Mouse (Mus musculus) bone marrow, adult 2 months (tissue): ENCODE measurements around the gene Ggn. TPM values are rescaled to one million over a fixed set of nuclear protein-coding genes. Genes with fewer than 3 reads are reported as not detected.
"Not testable (repeated sequence)": the region's sequence is repeated elsewhere in the genome, so short reads cannot be mapped to it uniquely, and the experiment has no call there.

Source experiments
- H3K27ac ChIP-seq: fragments of 200-500 bp; 2 replicates; pipeline ENCODE4 v1.5.1; 2012; ENCODE audit warnings: low read depth, mild to moderate bottlenecking, control low read depth, inconsistent platforms, low read length; ENCODE audit not compliant: control insufficient read depth, poor library complexity, insufficient read depth
- H3K4me1 ChIP-seq: fragments of 200-500 bp; 2 replicates; pipeline ENCODE4 v1.6.1; 2011; ENCODE audit warnings: low read length; ENCODE audit not compliant: control insufficient read depth, insufficient read depth
- H3K4me3 ChIP-seq: fragments of 200-500 bp; replicated peaks from 2 replicates; pipeline ENCODE3; 2011; ENCODE audit warnings: mild to moderate bottlenecking, low read depth, low read length, control low read depth; ENCODE audit not compliant: control insufficient read depth
- CTCF ChIP-seq: fragments of 200-500 bp; IDR thresholded peaks from 2 replicates; pipeline ENCODE4 v1.5.1; 2011; ENCODE audit warnings: low read length, control low read depth; ENCODE audit not compliant: control insufficient read depth, insufficient read depth
- POLR2A ChIP-seq: fragments of 200-500 bp; IDR thresholded peaks from 2 replicates; pipeline ENCODE4 v1.6.1; 2011; ENCODE audit warnings: low read depth, mild to moderate bottlenecking, control low read depth, low read length, borderline replicate concordance; ENCODE audit not compliant: control insufficient read depth
- WGBS: fragments of 180-500 bp; shearing (Covaris S2); methylation state at CpG from one replicate; pipeline ENCODE4 v1.1.7; 2018; 5-methylcytosine and 5-hydroxymethylcytosine counted together
- polyA plus RNA-seq: library from polyadenylated mRNA; stranded (reverse); fragments of >200 nt; gene quantifications from 2 replicates; pipeline ENCODE4 v1.2.4, GENCODE M21; 2011; ENCODE audit warnings: low replicate concordance; ENCODE audit not compliant: missing spikeins, insufficient read depth, insufficient read length

Gene Ggn
- polyA plus RNA-seq, 1 experiment = not detected

GRCm38 (mm10) chr7:29180077-29180853, 10.3 kb downstream of the Ggn start, which contains the start of gene Psmd8:
Gene Psmd8 (minus strand): TSS chr7:29180701.
- Histone ChIP-seq H3K4me3 (peak within 1 kb of the TSS; percentile 96), H3K4me1 (peaks cover 2% of the 10 kb centered on the region; the same call in 1 of the 2 replicates), H3K27ac (peak within 1 kb of the TSS; percentile 84)
- TF ChIP-seq POLR2A (peak; percentile 95; the same call in 1 of the 2 replicates), CTCF (no peak; the same call in 1 of the 2 replicates)
- WGBS = under 1% methylated on average over 62 of the region's 62 CpGs

GRCm38 (mm10) chr7:29180854-29181236, 10.8 kb downstream of the Ggn start:
- WGBS = 40% methylated on average over 5 of the region's 5 CpGs
- H3K27ac ChIP-seq = peak overlapping the region; percentile 84
- peaks cover 2% of the 10 kb centered on the region; the same call in 1 of the 2 replicates for H3K4me1 ChIP-seq
- TF ChIP-seq POLR2A = no peak
- TF ChIP-seq CTCF = no peak
- H3K4me3 ChIP-seq = peak overlapping the region; percentile 96

GRCm38 (mm10) chr7:29181323-29181722, 11.3 kb downstream of the Ggn start:
- not testable (repeated sequence) for H3K4me3 ChIP-seq, H3K4me1 ChIP-seq, H3K27ac ChIP-seq
- 83% methylated on average over 4 of the region's 4 CpGs for WGBS

- not testable (repeated sequence) for H3K4me3 ChIP-seq, H3K27ac ChIP-seq, H3K4me1 ChIP-seq
- 89% methylated on average over 1 of the region's 1 CpGs for WGBS
Measured at GRCm38 (mm10) chr7:29194230-29194629, 24.2 kb downstream of the Ggn start.

- 51% methylated on average over 6 of the region's 6 CpGs for WGBS
- H3K4me1 ChIP-seq = no peaks in the 10 kb centered on the region
- no peak overlapping the region for H3K4me3 ChIP-seq
- TF ChIP-seq CTCF (no peak), POLR2A (no peak)
- no peak overlapping the region for H3K27ac ChIP-seq
Measured at GRCm38 (mm10) chr7:29202577-29202976, 32.6 kb downstream of the Ggn start.

- 15% methylated on average over 15 of the region's 15 CpGs for WGBS
- H3K27ac ChIP-seq = peak overlapping the region; percentile 65
- not testable (repeated sequence) for H3K4me1 ChIP-seq
Measured at GRCm38 (mm10) chr7:29211013-29211412, 41.0 kb downstream of the Ggn start.

GRCm38 (mm10) chr7:29211415-29212198, 41.6 kb downstream of the Ggn start:
- no peak for TF ChIP-seq POLR2A
- no peak for TF ChIP-seq CTCF
- Histone ChIP-seq H3K27ac (peak overlapping the region; percentile 65), H3K4me1 (no peaks in the 10 kb centered on the region), H3K4me3 (peak overlapping the region; percentile 73)
- 7% methylated on average over 34 of the region's 34 CpGs for WGBS

More at GRCm38 (mm10) chr7:29211013-29211412, 41.0 kb downstream of the Ggn start:
- peak overlapping the region; percentile 73 for H3K4me3 ChIP-seq

- H3K27ac ChIP-seq = no peak overlapping the region
Measured at GRCm38 (mm10) chr7:29212199-29212765, 42.3 kb downstream of the Ggn start.

GRCm38 (mm10) chr7:29212775-29213560, 43.0 kb downstream of the Ggn start:
- 85% methylated on average over 40 of the region's 40 CpGs for WGBS
- H3K27ac ChIP-seq, H3K4me1 ChIP-seq, H3K4me3 ChIP-seq: not testable (repeated sequence)

More at GRCm38 (mm10) chr7:29212199-29212765, 42.3 kb downstream of the Ggn start:
- H3K4me3 ChIP-seq = peak overlapping the region; percentile 73
- WGBS = 58% methylated on average over 26 of the region's 26 CpGs
- TF ChIP-seq POLR2A (no peak), CTCF (no peak)
- H3K4me1 ChIP-seq = no peaks in the 10 kb centered on the region
